Mouse (Mus musculus) limb, embryonic 14.5 days (tissue): Measurements from ENCODE around the gene Pdcd4. TPM values are rescaled to one million over a fixed set of nuclear protein-coding genes. Genes with fewer than 3 reads are reported as not detected.
A peak's percentile ranks its signal among the peaks of the same experiment; 100 is the strongest.

Experiments used
- ATAC-seq: fragments of 200-750 bp; cut with Nextera tagmentation; 2 replicates; pipeline ENCODE4 v1.8.0; 2017; ENCODE audit warnings: low read depth, moderate number of reproducible peaks, moderate TSS enrichment; ENCODE audit not compliant: low FRiP score
- DNase-seq: peaks from one replicate; pipeline ENCODE4 v3.0.0-alpha.2; 2015; ENCODE audit warnings: low spot score
- H3K27ac ChIP-seq: fragments of 300-500 bp; sonication (generic); replicated peaks from 2 replicates; pipeline ENCODE4 v1.5.1; 2014; ENCODE audit warnings: low read depth, mild to moderate bottlenecking, low read length, moderate library complexity, mixed read lengths
- H3K27me3 ChIP-seq: fragments of 300-500 bp; sonication (generic); 2 replicates; pipeline ENCODE4 v1.6.1; 2014; ENCODE audit warnings: low read length, mixed read lengths; ENCODE audit not compliant: control insufficient read depth, insufficient read depth
- H3K36me3 ChIP-seq: fragments of 300-500 bp; sonication (generic); 2 replicates; pipeline ENCODE4 v1.6.1; 2014; ENCODE audit warnings: mild to moderate bottlenecking, low read length, moderate library complexity, mixed read lengths; ENCODE audit not compliant: control insufficient read depth, insufficient read depth
- H3K4me1 ChIP-seq: fragments of 300-500 bp; sonication (generic); 2 replicates; pipeline ENCODE4 v1.6.1; 2014; ENCODE audit warnings: antibody characterized with exemption, low read length, mixed read lengths; ENCODE audit not compliant: control insufficient read depth, insufficient read depth
- H3K4me2 ChIP-seq: fragments of 300-500 bp; sonication (generic); replicated peaks from 2 replicates; pipeline ENCODE4 v1.6.1; 2014; ENCODE audit warnings: low read depth, mild to moderate bottlenecking, low read length, moderate library complexity; ENCODE audit not compliant: severe bottlenecking
- H3K4me3 ChIP-seq: fragments of 300-500 bp; sonication (generic); replicated peaks from 2 replicates; pipeline ENCODE4 v1.5.1; 2014; ENCODE audit warnings: low read length
- H3K9ac ChIP-seq: fragments of 300-500 bp; sonication (generic); 2 replicates; pipeline ENCODE4 v1.6.1; 2014; ENCODE audit warnings: mild to moderate bottlenecking, low read depth, low read length, moderate library complexity; ENCODE audit not compliant: severe bottlenecking
- H3K9me3 ChIP-seq: fragments of 300-500 bp; sonication (generic); 2 replicates; pipeline ENCODE4 v1.6.1; 2016; ENCODE audit warnings: low read length; ENCODE audit not compliant: control insufficient read depth
- POLR2A ChIP-seq: fragments of 200-500 bp; IDR thresholded peaks from 2 replicates; pipeline ENCODE4 v1.8.0; 2012; ENCODE audit warnings: inconsistent platforms, mild to moderate bottlenecking, moderate library complexity, borderline replicate concordance; ENCODE audit not compliant: insufficient read depth, insufficient read length; ENCODE audit errors: extremely low read depth
- WGBS: fragments of 180-500 bp; shearing (Covaris S2); extraction: QIAGEN DNeasy Blood & Tissue Kit; methylation state at CpG from one replicate; pipeline ENCODE4 v1.1.7; 2014; 5-methylcytosine and 5-hydroxymethylcytosine counted together
- polyA plus RNA-seq, 2 experiments: library from polyadenylated mRNA; depleted of rRNA in 1 of 2; stranded (reverse) in 1 of 2; unstranded in 1 of 2; fragments of >200 nt; fragmentation: Nextera tagmentation in 1 of 2; extraction: Ambion mirVana in 1 of 2; gene quantifications; 2 replicates each; pipeline versions ENCODE4 v1.2.1 to v1.2.3; 2012 to 2014

The Pdcd4 gene
- polyA plus RNA-seq, 2 experiments: 43.3 to 96.4 TPM

DNA sequence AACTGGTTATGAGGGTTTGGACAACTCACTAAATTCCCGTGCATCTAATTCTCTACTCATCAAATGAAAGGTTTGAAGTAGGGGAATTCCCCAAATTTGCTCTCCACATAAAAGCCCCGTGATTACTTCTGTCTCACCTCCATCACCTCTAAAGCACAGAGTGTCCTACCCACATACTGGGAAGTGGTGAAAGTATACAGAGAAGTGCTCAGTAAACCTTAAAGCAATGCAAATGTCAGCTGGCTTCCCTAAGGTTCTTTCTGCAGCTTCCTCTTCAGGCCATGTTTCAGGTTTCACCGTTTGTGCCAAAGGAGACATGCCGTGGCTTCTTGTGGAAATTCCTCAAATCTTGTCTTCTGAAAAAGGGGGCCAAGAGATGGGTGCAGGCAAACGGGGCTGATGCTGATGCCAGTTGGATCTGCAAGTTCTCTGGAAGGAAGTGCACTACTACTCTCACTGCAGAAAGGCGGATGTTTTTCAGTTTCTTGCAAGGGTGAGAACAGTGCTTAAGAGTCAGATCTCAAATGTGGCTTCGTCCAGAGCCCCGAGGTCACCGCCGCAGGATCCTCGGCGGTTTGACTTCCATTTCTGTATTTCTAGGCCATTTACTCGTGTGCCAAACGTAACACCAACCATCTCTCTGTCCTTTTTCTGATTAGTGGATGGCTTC lies 8.0 kb downstream of the Pdcd4 start:
- 74% methylated on average over 14 of the region's 14 CpGs for WGBS
- TF ChIP-seq POLR2A: no peak

DNA sequence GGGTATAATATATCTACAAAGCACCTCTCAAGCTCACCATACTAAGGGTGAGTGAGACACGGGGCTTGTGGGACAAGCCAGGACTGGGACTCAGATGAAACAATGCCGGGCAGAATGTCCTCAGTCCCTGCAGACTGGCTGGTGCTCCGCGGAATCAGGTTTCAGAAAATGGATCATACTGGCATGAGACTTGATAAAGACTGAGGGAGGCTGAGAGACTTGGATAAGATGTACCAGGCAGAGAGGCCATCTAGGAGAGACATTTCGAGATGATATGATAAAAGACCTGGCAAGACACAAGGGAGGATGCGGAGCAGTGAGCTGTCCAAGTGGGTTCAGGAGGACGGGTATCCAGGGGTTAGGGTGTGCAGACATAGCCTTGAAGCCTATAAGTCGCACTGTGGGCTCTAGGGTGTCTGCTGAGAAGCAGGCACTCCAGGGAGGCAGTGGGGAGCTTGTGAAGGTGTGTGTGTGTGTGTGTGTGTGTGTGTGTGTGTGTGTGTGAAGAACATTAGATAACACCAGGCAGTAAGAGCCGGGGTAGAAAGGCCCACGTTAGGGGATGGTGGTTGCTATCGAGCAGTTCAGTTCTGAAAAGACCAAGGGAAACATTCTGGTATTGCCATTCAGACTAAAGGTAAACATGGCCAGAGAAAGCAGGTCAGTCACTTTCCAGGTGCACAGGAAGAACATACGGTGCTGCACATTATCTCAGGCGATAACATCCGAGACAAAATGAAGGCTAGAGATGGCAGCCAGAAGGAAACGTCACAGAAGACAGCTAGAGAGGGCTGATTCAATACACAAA lies 10.1 kb downstream of the Pdcd4 start:
- no peak for ATAC-seq
- peak overlapping the region; percentile 73 for H3K4me2 ChIP-seq
- no peaks in the 10 kb centered on the region for H3K27me3 ChIP-seq
- H3K36me3 ChIP-seq: no peaks in the 10 kb centered on the region
- H3K4me1 ChIP-seq: peaks cover 31% of the 10 kb centered on the region
- WGBS: 59% methylated on average over 15 of the region's 15 CpGs
- no peaks in the 10 kb centered on the region for H3K9me3 ChIP-seq
- no peak for TF ChIP-seq POLR2A
- H3K9ac ChIP-seq: peak overlapping the region; percentile 95
- peak overlapping the region; percentile 89 for H3K27ac ChIP-seq
- no peak for DNase-seq
- peak overlapping the region; percentile 97 for H3K4me3 ChIP-seq

More for the DNA sequence above, 8.0 kb downstream of the Pdcd4 start:
- no peak overlapping the region for H3K9ac ChIP-seq
- H3K4me1 ChIP-seq: peaks cover 32% of the 10 kb centered on the region
- no peaks in the 10 kb centered on the region for H3K27me3 ChIP-seq
- DNase-seq: no peak
- no peak overlapping the region for H3K4me3 ChIP-seq
- no peaks in the 10 kb centered on the region for H3K36me3 ChIP-seq
- ATAC-seq: no peak
- no peak overlapping the region for H3K4me2 ChIP-seq
- no peaks in the 10 kb centered on the region for H3K9me3 ChIP-seq
- no peak overlapping the region for H3K27ac ChIP-seq

DNA sequence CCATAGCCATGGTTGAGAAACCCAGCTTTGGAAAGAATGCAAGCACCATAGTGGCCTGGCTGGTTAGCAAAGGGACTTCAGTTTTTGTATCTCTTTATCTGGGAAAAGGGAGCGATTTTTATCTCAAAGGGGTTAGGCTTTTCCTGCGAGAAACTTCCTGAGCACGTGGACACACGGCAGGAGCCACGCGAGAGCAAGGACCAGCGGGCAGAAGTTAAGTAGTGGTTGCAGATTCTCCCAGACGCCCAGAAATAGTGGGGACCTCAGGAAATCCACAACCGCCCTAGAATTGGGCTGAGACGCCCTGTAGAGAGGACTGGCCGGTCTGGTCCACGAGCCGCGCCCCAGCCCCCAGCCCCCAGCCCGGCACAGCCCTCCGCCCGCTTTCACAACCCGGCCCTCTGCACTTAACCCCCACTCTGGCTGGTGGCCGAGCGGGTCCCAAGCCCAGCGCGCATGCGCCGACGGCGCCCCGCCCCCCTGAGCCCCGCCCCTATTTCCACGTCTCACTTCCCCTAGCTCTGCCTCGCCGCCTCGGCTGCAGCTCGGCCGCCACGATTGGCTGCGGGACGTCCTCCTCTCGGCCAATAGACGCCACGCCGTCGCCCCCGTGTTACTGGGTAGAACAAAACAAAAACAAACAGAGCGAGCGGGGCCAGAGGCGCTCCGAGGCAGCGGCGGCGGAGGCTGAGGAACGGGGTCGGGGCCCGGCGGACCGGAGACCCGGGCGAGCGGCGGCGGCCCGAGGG lies 10.9 kb downstream of the Pdcd4 start:
- H3K9ac ChIP-seq: peak overlapping the region; percentile 95
- peak overlapping the region; percentile 97 for H3K4me3 ChIP-seq
- H3K27me3 ChIP-seq: no peaks in the 10 kb centered on the region
- no peaks in the 10 kb centered on the region for H3K9me3 ChIP-seq
- peaks cover 31% of the 10 kb centered on the region for H3K4me1 ChIP-seq
- TF ChIP-seq POLR2A: peak; percentile 86
- peak; percentile 98 for ATAC-seq
- H3K27ac ChIP-seq: peak overlapping the region; percentile 92
- peaks cover 5% of the 10 kb centered on the region for H3K36me3 ChIP-seq
- H3K4me2 ChIP-seq: peak overlapping the region; percentile 73
- WGBS: 1% methylated on average over 54 of the region's 61 CpGs
- DNase-seq: peak; percentile 96

DNA sequence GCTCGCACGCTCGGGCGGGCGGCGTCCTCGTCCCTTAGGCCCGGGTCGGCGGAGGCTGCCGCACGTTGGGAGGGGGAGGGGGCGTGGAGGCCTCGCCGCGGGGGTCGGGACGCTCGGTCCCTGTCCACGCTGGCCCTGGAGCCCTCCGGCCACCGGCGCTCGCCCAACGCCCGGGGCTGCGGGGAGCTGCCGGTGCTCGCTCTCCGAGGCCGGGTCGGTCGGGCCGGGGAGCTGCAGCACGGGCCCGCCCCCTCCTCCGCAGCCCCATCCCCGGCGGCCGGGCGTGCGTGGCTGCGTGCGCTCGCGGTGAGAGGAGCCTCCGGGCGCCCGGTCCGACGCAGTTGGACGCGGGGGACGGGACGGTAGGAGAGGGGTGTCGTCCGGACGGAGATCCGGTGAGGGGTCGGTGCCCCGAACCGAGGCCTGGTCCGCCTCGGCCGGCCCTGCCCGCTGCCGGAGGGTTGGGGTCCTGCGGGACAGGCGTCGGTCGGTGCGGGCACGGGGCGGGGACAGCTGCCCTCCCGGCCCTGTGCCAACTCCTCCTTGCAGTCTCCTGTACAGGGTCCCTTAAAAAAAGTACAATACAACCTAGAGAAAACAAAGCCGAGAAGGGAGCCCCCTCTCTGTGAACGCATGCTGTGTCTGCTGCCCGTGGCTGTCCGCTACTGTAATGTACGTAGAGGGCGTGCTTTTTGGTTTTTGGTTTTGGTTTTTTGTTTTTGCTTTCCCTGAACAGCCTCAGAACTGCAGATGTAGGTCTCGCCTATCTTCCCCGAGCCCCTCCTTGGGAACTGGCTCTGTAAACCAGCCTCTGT lies 11.7 kb downstream of the Pdcd4 start:
- TF ChIP-seq POLR2A: peak; percentile 13; the same call in 1 of the 2 replicates
- Histone ChIP-seq H3K4me2 (peak overlapping the region; percentile 73), H3K9me3 (no peaks in the 10 kb centered on the region), H3K4me3 (peak overlapping the region; percentile 97), H3K4me1 (peaks cover 31% of the 10 kb centered on the region), H3K36me3 (peaks cover 12% of the 10 kb centered on the region), H3K9ac (peak overlapping the region; percentile 95), H3K27ac (peak overlapping the region; percentile 92), H3K27me3 (no peaks in the 10 kb centered on the region)
- peak; percentile 42 for ATAC-seq
- peak; percentile 78 for DNase-seq
- 5% methylated on average over 65 of the region's 83 CpGs for WGBS
